Mouse (Mus musculus) neural tube, embryonic 13.5 days (tissue): ENCODE measurements around the gene Tamm41. TPM values are rescaled to one million over a fixed set of nuclear protein-coding genes. Genes with fewer than 3 reads are reported as not detected.

Experiments used
- ATAC-seq: fragments of 200-750 bp; cut with Nextera tagmentation; 2 replicates; pipeline ENCODE4 v1.8.0; 2017; ENCODE audit warnings: low read depth, mild to moderate bottlenecking, moderate TSS enrichment, moderate library complexity
- H3K27ac ChIP-seq: fragments of 300-500 bp; sonication (generic); replicated peaks from 2 replicates; pipeline ENCODE4 v1.5.1; 2015; ENCODE audit warnings: moderate library complexity, mild to moderate bottlenecking, inconsistent platforms
- H3K27me3 ChIP-seq: fragments of 300-500 bp; sonication (generic); 2 replicates; pipeline ENCODE4 v1.6.1; 2015; ENCODE audit warnings: mild to moderate bottlenecking, inconsistent platforms
- H3K36me3 ChIP-seq: fragments of 300-500 bp; sonication (generic); 2 replicates; pipeline ENCODE4 v1.6.1; 2015; ENCODE audit warnings: mild to moderate bottlenecking, inconsistent platforms
- H3K4me1 ChIP-seq: fragments of 300-500 bp; sonication (generic); replicated peaks from 2 replicates; pipeline ENCODE4 v1.6.1; 2015; ENCODE audit warnings: inconsistent platforms
- H3K4me2 ChIP-seq: fragments of 300-500 bp; sonication (generic); 2 replicates; pipeline ENCODE4 v1.6.1; 2015; ENCODE audit warnings: inconsistent platforms, mild to moderate bottlenecking, moderate library complexity
- H3K4me3 ChIP-seq: fragments of 300-500 bp; sonication (generic); 2 replicates; pipeline ENCODE4 v1.5.1; 2015; ENCODE audit warnings: mild to moderate bottlenecking, inconsistent platforms
- H3K9ac ChIP-seq: fragments of 300-500 bp; sonication (generic); 2 replicates; pipeline ENCODE4 v1.6.1; 2015; ENCODE audit warnings: moderate library complexity, mild to moderate bottlenecking, inconsistent platforms
- H3K9me3 ChIP-seq: fragments of 300-500 bp; sonication (generic); 2 replicates; pipeline ENCODE4 v1.6.1; 2016; ENCODE audit warnings: inconsistent platforms
- WGBS: fragments of 180-500 bp; shearing (Covaris S2); methylation state at CpG from one replicate; pipeline ENCODE4 v1.1.7; 2015; 5-methylcytosine and 5-hydroxymethylcytosine counted together
- polyA plus RNA-seq: library from polyadenylated mRNA; unstranded; fragments of >200 nt; fragmentation: Nextera tagmentation; extraction: Ambion mirVana; gene quantifications from 2 replicates; pipeline ENCODE4 v1.2.1, GENCODE M21; 2015

Gene Tamm41
- polyA plus RNA-seq, 1 experiment from 2014 or later, result 43.2 TPM

GRCm38 (mm10) chr6:114969213-114970120 lies 68.2 kb downstream of the Tamm41 start, which contains the start of gene Vgll4:
Gene Vgll4 (minus strand): TSS chr6:114969994.
- Histone ChIP-seq H3K4me3 (peak within 1 kb of the TSS; percentile 54), H3K9me3 (no peaks in the 10 kb centered on the region), H3K27ac (peak within 1 kb of the TSS; percentile 74), H3K4me1 (peaks cover 43% of the 10 kb centered on the region), H3K36me3 (no peaks in the 10 kb centered on the region), H3K9ac (peak within 1 kb of the TSS; percentile 78), H3K27me3 (peaks cover 34% of the 10 kb centered on the region), H3K4me2 (peak within 1 kb of the TSS; percentile 98)
- peak; percentile 58 for ATAC-seq
- WGBS, result under 1% methylated on average over 79 of the region's 79 CpGs

- Histone ChIP-seq H3K27me3 (peaks cover 34% of the 10 kb centered on the region), H3K9ac (peak overlapping the region; percentile 78), H3K4me1 (peaks cover 48% of the 10 kb centered on the region), H3K36me3 (no peaks in the 10 kb centered on the region), H3K9me3 (no peaks in the 10 kb centered on the region), H3K27ac (peak overlapping the region; percentile 74), H3K4me3 (peak overlapping the region; percentile 54), H3K4me2 (peak overlapping the region; percentile 98)
- peak; percentile 76 for ATAC-seq
- under 1% methylated on average over 80 of the region's 82 CpGs for WGBS
These were observed 69.1 kb downstream of the Tamm41 start for GRCm38 (mm10) chr6:114968361-114969212.

- Histone ChIP-seq H3K27me3 (peaks cover 34% of the 10 kb centered on the region), H3K36me3 (no peaks in the 10 kb centered on the region), H3K4me3 (peak overlapping the region; percentile 54), H3K4me2 (peak overlapping the region; percentile 98), H3K27ac (no peak overlapping the region), H3K4me1 (peaks cover 53% of the 10 kb centered on the region), H3K9ac (no peak overlapping the region; the same call in 1 of the 2 replicates), H3K9me3 (no peaks in the 10 kb centered on the region)
- ATAC-seq, result no peak
- WGBS, result 35% methylated on average over 12 of the region's 12 CpGs
These were observed 70.1 kb downstream of the Tamm41 start for GRCm38 (mm10) chr6:114967623-114968022.

GRCm38 (mm10) chr6:114966396-114967154 lies 71.1 kb downstream of the Tamm41 start:
- no peak for ATAC-seq
- no peaks in the 10 kb centered on the region for H3K9me3 ChIP-seq
- H3K9ac ChIP-seq, result no peak overlapping the region
- H3K27me3 ChIP-seq, result peaks cover 34% of the 10 kb centered on the region
- no peak overlapping the region for H3K27ac ChIP-seq
- H3K36me3 ChIP-seq, result no peaks in the 10 kb centered on the region
- peaks cover 50% of the 10 kb centered on the region for H3K4me1 ChIP-seq
- WGBS, result 14% methylated on average over 2 of the region's 2 CpGs
- H3K4me3 ChIP-seq, result no peak overlapping the region
- peak overlapping the region; percentile 11; the same call in 1 of the 2 replicates for H3K4me2 ChIP-seq

- peaks cover 34% of the 10 kb centered on the region for H3K27me3 ChIP-seq
- no peaks in the 10 kb centered on the region for H3K9me3 ChIP-seq
- 92% methylated on average over 3 of the region's 3 CpGs for WGBS
- H3K36me3 ChIP-seq, result no peaks in the 10 kb centered on the region
- no peak overlapping the region for H3K9ac ChIP-seq
- ATAC-seq, result no peak
- peaks cover 46% of the 10 kb centered on the region for H3K4me1 ChIP-seq
- H3K4me3 ChIP-seq, result no peak overlapping the region
- H3K27ac ChIP-seq, result no peak overlapping the region
- H3K4me2 ChIP-seq, result no peak overlapping the region
These were observed 71.9 kb downstream of the Tamm41 start for GRCm38 (mm10) chr6:114965802-114966201.

- Histone ChIP-seq H3K4me1 (peaks cover 46% of the 10 kb centered on the region), H3K27me3 (peaks cover 34% of the 10 kb centered on the region), H3K9ac (no peak overlapping the region), H3K4me2 (no peak overlapping the region), H3K27ac (no peak overlapping the region), H3K36me3 (no peaks in the 10 kb centered on the region), H3K9me3 (no peaks in the 10 kb centered on the region), H3K4me3 (no peak overlapping the region)
- WGBS, result 76% methylated on average over 8 of the region's 8 CpGs
- ATAC-seq, result no peak
These were observed 72.3 kb downstream of the Tamm41 start for GRCm38 (mm10) chr6:114965396-114965795.

GRCm38 (mm10) chr6:114964235-114964634 lies 73.4 kb downstream of the Tamm41 start:
- Histone ChIP-seq H3K9me3 (no peaks in the 10 kb centered on the region), H3K27me3 (peaks cover 34% of the 10 kb centered on the region), H3K4me2 (no peak overlapping the region), H3K4me3 (no peak overlapping the region), H3K27ac (no peak overlapping the region), H3K9ac (no peak overlapping the region), H3K36me3 (no peaks in the 10 kb centered on the region), H3K4me1 (peaks cover 34% of the 10 kb centered on the region)
- no peak for ATAC-seq
- WGBS, result 82% methylated on average over 2 of the region's 2 CpGs

- Histone ChIP-seq H3K4me1 (peaks cover 38% of the 10 kb centered on the region), H3K4me3 (no peak overlapping the region), H3K9me3 (no peaks in the 10 kb centered on the region), H3K36me3 (no peaks in the 10 kb centered on the region), H3K27ac (no peak overlapping the region), H3K4me2 (no peak overlapping the region), H3K9ac (no peak overlapping the region), H3K27me3 (peaks cover 34% of the 10 kb centered on the region)
- 67% methylated on average over 5 of the region's 5 CpGs for WGBS
- no peak for ATAC-seq
These were observed 74.0 kb downstream of the Tamm41 start for GRCm38 (mm10) chr6:114963636-114964035.

- no peaks in the 10 kb centered on the region for H3K9me3 ChIP-seq
- no peaks in the 10 kb centered on the region for H3K36me3 ChIP-seq
- no peak overlapping the region for H3K9ac ChIP-seq
- ATAC-seq, result no peak
- H3K4me2 ChIP-seq, result no peak overlapping the region
- H3K4me1 ChIP-seq, result peaks cover 24% of the 10 kb centered on the region
- no peak overlapping the region for H3K27ac ChIP-seq
- H3K27me3 ChIP-seq, result peaks cover 16% of the 10 kb centered on the region; the same call in 1 of the 2 replicates
- no peak overlapping the region for H3K4me3 ChIP-seq
- 81% methylated on average over 10 of the region's 10 CpGs for whole genome bisulfite sequencing
These were observed 76.2 kb downstream of the Tamm41 start for GRCm38 (mm10) chr6:114961276-114962068.

- no peak for ATAC-seq
- peaks cover 20% of the 10 kb centered on the region for H3K4me1 ChIP-seq
- H3K27me3 ChIP-seq, result no peaks in the 10 kb centered on the region
- peak overlapping the region; percentile 18; the same call in 1 of the 2 replicates for H3K27ac ChIP-seq
- H3K36me3 ChIP-seq, result no peaks in the 10 kb centered on the region
- H3K9ac ChIP-seq, result no peak overlapping the region
- no peaks in the 10 kb centered on the region for H3K9me3 ChIP-seq
- H3K4me3 ChIP-seq, result no peak overlapping the region
- H3K4me2 ChIP-seq, result no peak overlapping the region
- 81% methylated on average over 6 of the region's 6 CpGs for WGBS
These were observed 78.7 kb downstream of the Tamm41 start for GRCm38 (mm10) chr6:114959012-114959398.
